ENCODE assay signal across 18 mouse cellular contexts in the genomic region with DNA sequence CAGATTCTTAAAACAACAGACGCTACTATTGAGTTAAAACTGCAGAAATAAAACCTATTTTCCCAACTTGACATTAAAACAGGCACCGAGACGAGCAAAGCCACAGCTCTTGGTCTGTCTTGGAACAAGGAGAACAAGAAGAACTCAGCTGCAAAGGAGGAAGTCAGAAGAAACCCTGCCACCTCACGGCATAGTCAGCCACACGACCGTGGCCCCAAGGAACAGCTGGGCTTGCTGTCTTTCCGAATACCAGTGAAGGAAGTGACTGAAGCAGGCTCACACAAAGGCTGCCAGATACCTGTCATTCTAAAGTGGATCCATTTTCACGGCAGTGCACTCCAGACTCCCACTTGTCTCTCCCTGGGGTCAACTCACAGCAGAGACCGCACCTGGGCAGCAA.
DNase-seq lines count a peak whose midpoint lies in the region; ATAC-seq lines count a peak whose summit lies in the region.
"Had no signal": no experiment of that assay in that cellular context is flagged by ENCODE, and none has a peak within 500 bp of the region (broad histone marks: within the 10 kb centered on the region; RNA-seq: fewer than 3 reads in every experiment).

No protein-coding gene starts in this region.

- no peak overlapping the region for H3K4me2 ChIP-seq in hindbrain, embryonic 11.5 days (replicated peaks; ENCODE audit: low read depth, low read length)
- H3K4me2 ChIP-seq in stomach, embryonic 16.5 days (ENCODE audit: low read depth, low read length), result no peak overlapping the region
- H3K4me2 ChIP-seq: heart, embryonic 11.5 days; limb, embryonic 13.5 days had no signal

- DNase-seq in hindbrain, embryonic 10.5 days (ENCODE audit: low spot score), result no peak
- no peak for DNase-seq in hindbrain, embryonic 11.5 days (ENCODE audit: low spot score)
- no peak for DNase-seq in Muller cell, postnatal 12 days (ENCODE audit: inconsistent ontology term)
- no peak for DNase-seq in lung, postnatal 10 days
- no peak for DNase-seq in left cerebral cortex, postnatal 4 days
- no peak for DNase-seq in left cerebral cortex, adult 11 months (ENCODE audit: low spot score)
- DNase-seq: cerebellum, adult 9-10 months; heart, postnatal 36 days; kidney, adult 11 months; kidney, postnatal 25 days; liver, postnatal 0 days; right cerebral cortex, postnatal 4 days had no signal

- no peak overlapping the region for H3K4me3 ChIP-seq in hindbrain, embryonic 10.5 days
- no peak overlapping the region for H3K4me3 ChIP-seq in hindbrain, embryonic 11.5 days (ENCODE audit: low read depth, low read length)
- H3K4me3 ChIP-seq in stomach, embryonic 16.5 days (replicated peaks; ENCODE audit: low read length), result no peak overlapping the region
- H3K4me3 ChIP-seq: erythroblast, embryonic 14.5 days; limb, embryonic 13.5 days had no signal

- intact Hi-C loops in left cerebral cortex, postnatal 4 days (cut with DNase I), result no loop called here

- H3K27ac ChIP-seq in hindbrain, embryonic 10.5 days, result peak overlapping the region; percentile 50; the same call in 1 of the 2 replicates
- no peak overlapping the region for H3K27ac ChIP-seq in hindbrain, embryonic 11.5 days (ENCODE audit: low read depth, low read length)
- H3K27ac ChIP-seq in stomach, embryonic 16.5 days (ENCODE audit: low read length), result peak overlapping the region; percentile 62
- H3K27ac ChIP-seq: limb, embryonic 13.5 days; macrophage had no signal

- peaks cover 21% of the 10 kb centered on the region for H3K4me1 ChIP-seq in hindbrain, embryonic 10.5 days (replicated peaks)
- H3K4me1 ChIP-seq in hindbrain, embryonic 11.5 days (replicated peaks; ENCODE audit: control insufficient read depth, insufficient read depth, low read length), result no peaks in the 10 kb centered on the region
- 0 out of 2 replicates have a peak, but pooled peaks cover 4% of the 10 kb centered on the region for H3K4me1 ChIP-seq in stomach, embryonic 16.5 days (ENCODE audit: control insufficient read depth, insufficient read depth, low read length)
- H3K4me1 ChIP-seq: limb, embryonic 13.5 days had no signal

- H3K9me3 ChIP-seq in hindbrain, embryonic 10.5 days, result no peaks in the 10 kb centered on the region
- H3K9me3 ChIP-seq in hindbrain, embryonic 11.5 days (ENCODE audit: control insufficient read depth, low read length), result no peaks in the 10 kb centered on the region
- no peaks in the 10 kb centered on the region for H3K9me3 ChIP-seq in stomach, embryonic 16.5 days (replicated peaks; ENCODE audit: control insufficient read depth, low read length)
- H3K9me3 ChIP-seq: limb, embryonic 13.5 days had no signal

- no peak for ATAC-seq in hindbrain, embryonic 11.5 days (ENCODE audit: low FRiP score)
- 0 out of 2 replicates have a peak, but pooled peaks have one; percentile 62 for ATAC-seq in megakaryocyte, adult 5-6 weeks (ENCODE audit: poor library complexity, severe bottlenecking)
- no peak for ATAC-seq in stomach, embryonic 16.5 days (ENCODE audit: insufficient read depth, low FRiP score)

- H3K9ac ChIP-seq in hindbrain, embryonic 11.5 days (ENCODE audit: low read depth, low read length), result no peak overlapping the region
- H3K9ac ChIP-seq in stomach, embryonic 16.5 days (ENCODE audit: low read length), result no peak overlapping the region
- H3K9ac ChIP-seq: limb, embryonic 13.5 days; liver, postnatal 0 days had no signal

- 75% methylated on average over 9 of the region's 9 CpGs for WGBS in hindbrain, embryonic 10.5 days
- WGBS in hindbrain, embryonic 11.5 days, result 70% methylated on average over 9 of the region's 9 CpGs
- WGBS in stomach, embryonic 16.5 days, result 63% methylated on average over 9 of the region's 9 CpGs

- H3K36me3 ChIP-seq in hindbrain, embryonic 10.5 days, result no peaks in the 10 kb centered on the region
- no peaks in the 10 kb centered on the region for H3K36me3 ChIP-seq in hindbrain, embryonic 11.5 days (ENCODE audit: control insufficient read depth, insufficient read depth, low read length)
- H3K36me3 ChIP-seq in stomach, embryonic 16.5 days (ENCODE audit: control insufficient read depth, insufficient read depth, low read length), result no peaks in the 10 kb centered on the region
- H3K36me3 ChIP-seq: limb, embryonic 13.5 days had no signal

- no peaks in the 10 kb centered on the region for H3K27me3 ChIP-seq in hindbrain, embryonic 10.5 days (ENCODE audit: insufficient read depth, poor library complexity, severe bottlenecking)
- H3K27me3 ChIP-seq in hindbrain, embryonic 11.5 days (ENCODE audit: control insufficient read depth, insufficient read depth, low read length), result no peaks in the 10 kb centered on the region
- no peaks in the 10 kb centered on the region for H3K27me3 ChIP-seq in stomach, embryonic 16.5 days (ENCODE audit: control insufficient read depth, insufficient read depth, low read length)
- H3K27me3 ChIP-seq: limb, embryonic 13.5 days had no signal
